Mouse (Mus musculus) kidney, postnatal 0 days (tissue): ENCODE measurements around the gene Nus1. TPM values are rescaled to one million over a fixed set of nuclear protein-coding genes. Genes with fewer than 3 reads are reported as not detected.

ENCODE experiments used
- ATAC-seq: fragments of 200-750 bp; cut with Nextera tagmentation; replicated peaks from 2 replicates; pipeline ENCODE4 v1.8.0; 2017; ENCODE audit warnings: low read depth, moderate number of reproducible peaks, moderate TSS enrichment, moderate library complexity; ENCODE audit not compliant: low FRiP score
- DNase-seq: peaks from one replicate; pipeline ENCODE4 v3.0.0-alpha.2; 2016; ENCODE audit warnings: low spot score
- H3K27ac ChIP-seq: fragments of 300-500 bp; sonication (generic); 2 replicates; pipeline ENCODE4 v1.5.1; 2014; ENCODE audit warnings: mild to moderate bottlenecking
- H3K27me3 ChIP-seq: fragments of 300-500 bp; sonication (generic); 2 replicates; pipeline ENCODE4 v1.6.1; 2014; ENCODE audit warnings: low read length, mixed read lengths; ENCODE audit not compliant: insufficient read depth
- H3K36me3 ChIP-seq: fragments of 300-500 bp; sonication (generic); 2 replicates; pipeline ENCODE4 v1.6.1; 2014; ENCODE audit warnings: low read length, mixed read lengths; ENCODE audit not compliant: insufficient read depth
- H3K4me1 ChIP-seq: fragments of 300-500 bp; sonication (generic); replicated peaks from 2 replicates; pipeline ENCODE4 v1.6.1; 2014; ENCODE audit warnings: antibody characterized with exemption, low read length, mixed read lengths; ENCODE audit not compliant: insufficient read depth
- H3K4me2 ChIP-seq: fragments of 300-500 bp; sonication (generic); 2 replicates; pipeline ENCODE4 v1.6.1; 2014; ENCODE audit warnings: mild to moderate bottlenecking, low read length, moderate library complexity, mixed read lengths
- H3K4me3 ChIP-seq: fragments of 300-500 bp; sonication (generic); replicated peaks from 2 replicates; pipeline ENCODE4 v1.5.1; 2014; ENCODE audit warnings: low read depth, low read length
- H3K9ac ChIP-seq: fragments of 300-500 bp; sonication (generic); 2 replicates; pipeline ENCODE4 v1.6.1; 2014; ENCODE audit warnings: low read depth, low read length
- H3K9me3 ChIP-seq: fragments of 300-500 bp; sonication (generic); replicated peaks from 2 replicates; pipeline ENCODE4 v1.6.1; 2016; ENCODE audit warnings: low read length, inconsistent platforms, mixed read lengths
- CTCF ChIP-seq: IDR thresholded peaks from 2 replicates; pipeline ENCODE4 v1.5.1; 2016; ENCODE audit warnings: antibody characterized with exemption, low read depth, mild to moderate bottlenecking, moderate library complexity
- WGBS: fragments of 180-500 bp; shearing (Covaris S2); extraction: QIAGEN DNeasy Blood & Tissue Kit; methylation state at CpG from one replicate; pipeline ENCODE4 v1.1.7; 2014; 5-methylcytosine and 5-hydroxymethylcytosine counted together
- polyA plus RNA-seq: library from polyadenylated mRNA; unstranded; fragments of >200 nt; fragmentation: Nextera tagmentation; extraction: Ambion mirVana; gene quantifications from 2 replicates; pipeline ENCODE4 v1.2.1, GENCODE M21; 2015

The Nus1 gene
- polyA plus RNA-seq, 1 experiment from 2014 or later = 24.1 TPM

DNA sequence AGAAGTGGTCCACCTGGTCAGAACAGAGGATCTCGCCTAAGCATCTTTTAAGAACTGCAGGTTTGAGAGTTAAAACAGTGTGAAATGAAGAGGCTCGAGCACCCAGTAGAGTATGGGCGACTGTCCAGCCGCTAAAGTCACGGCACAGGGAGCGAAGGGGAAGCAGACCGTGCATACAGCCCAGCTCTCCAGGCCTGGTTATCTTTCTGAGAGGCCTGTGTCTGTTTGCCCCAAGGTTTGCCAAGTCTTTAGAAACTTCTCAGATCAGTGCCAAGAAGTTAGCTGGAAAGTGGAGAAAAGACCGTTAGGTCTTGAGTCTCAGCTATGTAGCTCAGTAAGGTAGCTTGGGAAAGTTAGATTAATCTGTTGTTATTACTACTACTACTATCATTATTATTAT lies 17.5 kb downstream of the Nus1 start:
- Histone ChIP-seq H3K27ac (no peak overlapping the region), H3K36me3 (peaks cover 44% of the 10 kb centered on the region), H3K9ac (no peak overlapping the region), H3K4me3 (no peak overlapping the region), H3K9me3 (no peaks in the 10 kb centered on the region), H3K4me2 (no peak overlapping the region), H3K4me1 (no peaks in the 10 kb centered on the region), H3K27me3 (no peaks in the 10 kb centered on the region)
- WGBS = 93% methylated on average over 8 of the region's 8 CpGs
- ATAC-seq = no peak
- TF ChIP-seq CTCF = no peak
- no peak for DNase-seq

DNA sequence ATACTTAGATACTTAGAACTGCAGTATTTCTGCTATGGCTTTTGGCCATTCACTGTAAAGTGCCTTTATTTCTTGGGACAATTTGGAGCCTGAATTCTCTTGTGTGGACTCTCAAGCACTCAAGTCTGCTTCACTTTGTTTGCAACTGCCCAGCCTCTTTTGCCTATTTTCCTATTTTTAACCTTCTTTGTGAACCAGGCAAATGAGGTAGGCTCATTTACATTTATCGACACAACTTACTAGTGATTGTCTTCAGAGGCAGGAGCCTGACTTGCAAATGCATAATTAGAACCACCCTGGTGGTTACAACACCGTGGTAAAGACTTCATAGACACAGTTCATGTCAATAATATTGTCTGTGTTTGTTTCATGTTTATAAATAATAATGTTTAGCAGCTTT lies 43.3 kb downstream of the Nus1 start:
- 72% methylated on average over 2 of the region's 2 CpGs for WGBS
- no peak overlapping the region for H3K27ac ChIP-seq
- no peak for TF ChIP-seq CTCF
- H3K4me3 ChIP-seq = no peak overlapping the region
- DNase-seq = no peak
- no peak for ATAC-seq
- no peak overlapping the region for H3K9ac ChIP-seq
- H3K4me2 ChIP-seq = no peak overlapping the region
- H3K27me3 ChIP-seq = no peaks in the 10 kb centered on the region
- H3K9me3 ChIP-seq = no peaks in the 10 kb centered on the region
- H3K36me3 ChIP-seq = no peaks in the 10 kb centered on the region
- H3K4me1 ChIP-seq = no peaks in the 10 kb centered on the region

DNA sequence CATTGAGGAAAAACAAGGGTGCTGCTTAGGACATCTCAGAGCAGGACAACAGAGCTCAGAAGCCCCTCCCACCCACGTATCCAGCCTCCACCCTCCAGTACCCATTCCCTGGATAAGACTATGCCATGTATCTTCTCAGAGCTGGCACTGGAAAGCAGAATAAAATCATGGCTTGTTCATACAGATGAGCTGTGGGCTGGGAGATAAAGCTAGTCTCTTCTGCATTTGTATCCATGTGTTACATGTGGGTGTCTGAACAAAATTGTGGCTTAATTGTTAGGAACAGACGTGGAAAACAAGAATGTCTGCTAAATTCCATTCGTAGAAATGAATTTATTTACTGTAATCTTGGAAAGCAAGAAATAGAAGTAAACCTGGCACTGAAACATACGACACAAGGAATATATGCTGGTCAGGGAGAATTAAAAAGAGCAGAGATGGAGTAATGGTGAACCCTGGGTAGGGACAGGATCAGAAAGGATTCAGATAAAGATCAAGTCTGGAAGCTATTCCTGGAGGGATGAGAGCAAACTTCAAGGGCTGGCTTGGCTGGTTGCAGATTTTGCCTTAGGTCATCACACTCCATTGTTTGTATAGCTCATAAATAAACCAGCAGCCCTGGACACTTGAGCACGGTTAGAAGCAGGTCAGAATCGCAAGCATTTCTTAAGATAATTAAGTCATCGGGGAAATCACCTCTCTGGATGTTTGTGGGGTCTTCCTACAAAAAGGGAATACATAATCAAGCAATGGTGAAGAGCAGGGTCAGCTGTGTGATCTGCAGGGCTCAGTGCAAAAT lies 46.8 kb downstream of the Nus1 start:
- no peaks in the 10 kb centered on the region for H3K36me3 ChIP-seq
- no peak overlapping the region for H3K27ac ChIP-seq
- H3K9me3 ChIP-seq = no peaks in the 10 kb centered on the region
- H3K27me3 ChIP-seq = no peaks in the 10 kb centered on the region
- no peak overlapping the region for H3K4me3 ChIP-seq
- DNase-seq (no peak), ATAC-seq (no peak)
- no peak for TF ChIP-seq CTCF
- no peaks in the 10 kb centered on the region for H3K4me1 ChIP-seq
- no peak overlapping the region for H3K9ac ChIP-seq
- H3K4me2 ChIP-seq = no peak overlapping the region
- 52% methylated on average over 7 of the region's 7 CpGs for WGBS

DNA sequence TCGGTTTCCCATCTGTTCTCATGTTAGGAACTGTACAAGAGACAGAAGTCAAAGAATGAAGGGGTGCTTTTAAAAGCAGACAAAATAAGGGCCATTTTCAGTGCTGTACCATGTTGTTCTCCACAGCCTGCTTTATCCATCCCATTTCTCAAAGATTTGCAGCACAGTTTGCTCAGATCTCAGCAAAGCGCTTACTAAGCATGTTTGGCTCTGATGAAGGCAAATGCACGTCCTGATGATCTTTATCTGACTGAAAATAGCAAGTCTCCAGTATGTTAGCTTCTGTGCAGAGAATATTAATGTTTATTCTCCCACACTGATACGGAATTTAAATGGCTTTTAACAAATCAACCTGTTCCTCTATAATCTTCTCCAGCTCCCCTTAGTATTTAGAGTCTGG lies 54.2 kb downstream of the Nus1 start:
- Histone ChIP-seq H3K36me3 (no peaks in the 10 kb centered on the region), H3K27me3 (no peaks in the 10 kb centered on the region), H3K4me3 (no peak overlapping the region), H3K27ac (no peak overlapping the region), H3K4me2 (no peak overlapping the region), H3K4me1 (no peaks in the 10 kb centered on the region), H3K9me3 (no peaks in the 10 kb centered on the region), H3K9ac (no peak overlapping the region)
- DNase-seq (no peak), ATAC-seq (no peak)
- WGBS = 74% methylated on average over 4 of the region's 4 CpGs
- no peak for TF ChIP-seq CTCF

Other genes with a start within 250 kb of the Nus1 start
- 1.2 and 1.4 TPM in 2 replicates for gene Ros1, start 222.3 kb upstream of the Nus1 start, polyA plus RNA-seq
- gene Dcbld1, start 183.9 kb upstream of the Nus1 start, polyA plus RNA-seq = 23.2 and 23.4 TPM in 2 replicates
- not detected in 2 replicates for gene Gm26741, start 58.8 kb upstream of the Nus1 start, polyA plus RNA-seq
- 18.5 and 18.8 TPM in 2 replicates for gene Gopc, start 35.4 kb upstream of the Nus1 start, polyA plus RNA-seq
- 2.1 and 2.4 TPM in 2 replicates for gene Nepn, start 28.6 kb upstream of the Nus1 start, polyA plus RNA-seq